Mouse (Mus musculus) left cerebral cortex, postnatal 14 days (tissue): ENCODE measurements around the gene Pxylp1. TPM values are rescaled to one million over a fixed set of nuclear protein-coding genes. Genes with fewer than 3 reads are reported as not detected.
"Not testable (repeated sequence)": the region's sequence is repeated elsewhere in the genome, so short reads cannot be mapped to it uniquely, and the experiment has no call there.

Experiments
- DNase-seq, 2 experiments: peaks; one replicate each; pipeline ENCODE4 v3.0.0; 2021 to 2022; ENCODE audit warnings: low spot score in 2 of 2, mixed read lengths in 1 of 2
- intact Hi-C: fragments of 180-260 bp; cut with DNase I; formaldehyde crosslinking; loops from one replicate; pipeline ENCODE4 v1.15.1; 2025
- long read RNA-seq, 2 experiments: library from polyadenylated mRNA; stranded (forward); transcript quantifications; one replicate each; pipeline ENCODE4 v2.0.0; 2021
- total RNA-seq, 2 experiments: library from RNA; stranded (reverse); gene quantifications; 2 replicates each; pipeline ENCODE4 v1.2.3; 2021

The Pxylp1 gene
- 10 to 100 TPM; 13.4 to 17.8 TPM for total RNA-seq
- long read RNA-seq, experiment 1, partial matches to known transcripts: 0 of 6 reads
- long read RNA-seq, experiment 1, other reads (novel, unspliced or antisense): 4 of 6 reads
- long read RNA-seq, experiment 2, transcript Pxylp1-201 (6 exons, 2,908 nt): major isoform, 10 of 13 reads
- long read RNA-seq, experiment 2, partial matches to known transcripts: 2 of 13 reads
- long read RNA-seq, experiment 2, other reads (novel, unspliced or antisense): 1 of 13 reads

DNA sequence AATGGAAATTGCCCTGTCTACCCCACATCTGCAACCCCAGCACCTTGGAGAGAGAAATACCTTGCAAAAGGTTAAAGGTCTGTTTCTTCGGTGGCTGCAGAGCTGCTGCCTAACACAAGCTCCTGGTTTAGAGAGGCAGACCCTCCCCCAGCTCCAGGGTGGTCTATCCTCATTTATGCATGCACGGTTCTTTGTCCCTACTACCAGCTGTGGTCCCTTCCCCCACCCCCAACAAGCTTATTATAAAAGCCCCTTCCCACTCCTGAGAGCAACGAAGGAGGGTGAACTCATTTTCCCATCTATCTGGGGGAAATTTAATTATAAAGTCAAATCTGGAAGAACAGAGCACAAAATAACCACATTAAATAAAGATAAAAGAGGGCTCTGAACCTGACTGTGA lies at the start of gene Pxylp1:
Gene Pxylp1, minus strand, starts transcription at position 124 of the 400 bp plus-strand sequence.
- DNase-seq: no peak
- intact Hi-C loops: no loop called here

DNA sequence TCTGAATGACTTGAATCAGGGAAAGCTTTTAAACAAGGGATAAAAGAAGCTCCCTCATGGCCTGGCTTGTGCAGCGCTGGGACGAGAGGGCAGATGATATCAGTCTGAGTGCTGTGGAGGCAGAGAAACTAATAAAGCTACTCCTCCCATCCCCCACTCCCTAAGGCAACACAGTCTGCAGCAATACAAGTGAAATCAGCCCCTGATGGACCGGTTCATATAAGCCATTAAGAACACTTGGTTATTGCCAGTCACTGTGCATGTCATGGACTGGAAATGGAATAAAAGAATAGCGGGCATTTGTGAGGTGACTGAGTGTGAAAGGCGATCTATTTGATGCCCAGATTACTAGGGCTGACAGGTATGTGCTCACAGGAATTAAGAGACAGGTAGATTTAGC lies 46.4 kb upstream of the Pxylp1 start:
- intact Hi-C loops: no loop called here
- no peak for DNase-seq

DNA sequence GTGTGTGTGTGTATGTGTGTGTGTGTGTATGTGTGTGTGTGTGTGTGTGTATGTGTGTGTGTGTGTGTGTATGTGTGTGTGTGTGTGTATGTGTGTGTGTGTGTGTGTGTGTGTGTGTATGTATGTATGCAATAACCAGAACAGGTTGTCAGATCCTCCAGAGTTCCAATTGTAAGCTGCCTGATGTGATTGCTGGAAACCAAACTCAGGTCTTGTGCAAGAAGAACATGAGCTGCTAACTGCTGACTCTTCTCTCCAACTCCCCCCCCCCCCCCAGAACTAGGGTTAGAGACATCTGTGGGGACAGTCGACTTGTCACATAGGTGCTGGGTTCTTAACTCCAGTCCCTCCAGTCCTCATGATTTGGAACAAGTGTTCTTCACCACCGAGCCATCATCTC lies 44.0 kb upstream of the Pxylp1 start:
- DNase-seq, intact Hi-C loops: not testable (repeated sequence)

DNA sequence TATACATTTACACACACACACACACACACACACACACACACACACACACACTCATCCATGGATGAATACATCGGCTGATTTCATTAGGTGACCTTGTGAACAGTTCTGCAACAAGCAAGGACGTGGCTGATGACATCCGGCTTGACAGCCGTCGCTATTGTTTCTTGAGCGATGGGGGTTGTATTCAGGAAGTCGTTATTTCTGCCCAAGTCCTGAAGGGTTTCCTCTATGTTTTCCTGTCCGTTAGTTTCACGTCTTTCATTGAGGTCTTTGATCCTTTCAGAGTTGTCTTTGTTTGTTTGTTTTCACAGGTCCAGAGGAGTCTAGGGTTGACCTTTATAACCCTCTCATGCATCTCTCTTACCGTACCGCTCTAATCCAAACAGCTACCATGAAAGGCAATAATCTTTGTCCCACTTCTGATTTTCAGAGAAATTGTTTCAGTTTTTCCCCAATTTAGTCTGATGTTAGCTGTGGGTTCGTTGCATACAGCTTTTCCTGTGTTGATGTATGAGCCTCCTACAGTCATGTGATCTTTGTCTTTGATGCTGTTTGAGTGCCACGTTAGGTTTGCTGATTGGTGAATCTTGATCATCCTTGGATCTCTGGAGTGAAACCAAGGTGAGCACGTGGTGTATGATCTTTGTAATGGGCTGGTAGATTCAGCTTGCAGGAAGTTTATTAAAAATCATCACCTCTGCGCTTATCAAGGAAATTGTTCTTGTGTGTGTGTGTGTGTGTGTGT lies 43.3 kb upstream of the Pxylp1 start:
- DNase-seq: no peak
- intact Hi-C loops: no loop called here

DNA sequence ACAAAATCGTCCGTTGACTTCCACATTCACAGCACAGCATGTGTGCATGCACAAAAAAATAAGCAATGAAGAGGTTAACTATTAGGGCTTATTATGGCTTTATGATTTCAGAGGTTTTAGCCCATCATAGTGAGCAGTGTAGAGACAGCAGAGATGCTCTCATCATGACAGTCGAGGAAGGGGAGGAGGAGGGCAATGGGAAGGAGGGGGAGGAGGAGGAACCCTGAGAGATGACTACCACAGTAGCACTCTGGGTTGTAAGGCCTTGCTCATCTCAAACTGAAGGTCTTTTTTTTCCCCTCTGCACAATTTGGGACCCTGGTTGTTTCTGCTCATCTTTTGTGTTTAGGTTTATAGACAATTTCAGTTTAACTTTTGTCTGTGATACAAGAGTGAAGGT lies 42.3 kb upstream of the Pxylp1 start:
- no peak for DNase-seq
- intact Hi-C loops: no loop called here

DNA sequence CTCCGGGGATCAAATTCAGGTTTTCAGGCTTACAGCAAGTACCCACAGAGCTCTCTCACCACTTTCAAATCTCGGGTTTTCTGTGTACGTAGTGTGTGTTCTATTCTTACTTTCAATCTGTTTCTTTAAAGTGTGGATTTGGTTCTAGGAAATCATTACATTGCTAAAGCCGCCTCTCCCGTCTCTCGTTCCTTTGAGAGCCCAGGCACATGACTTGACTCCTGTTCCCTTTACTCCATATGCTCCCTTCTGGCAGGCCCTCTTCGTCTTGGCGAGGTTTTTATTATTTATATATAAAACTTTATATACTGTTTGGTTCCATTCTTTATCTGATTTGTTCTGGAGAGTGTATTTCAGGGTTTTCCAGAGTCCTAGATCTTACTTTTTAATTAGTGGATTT lies 40.3 kb upstream of the Pxylp1 start:
- intact Hi-C loops: no loop called here
- peak; percentile 25 to 61 for DNase-seq

DNA sequence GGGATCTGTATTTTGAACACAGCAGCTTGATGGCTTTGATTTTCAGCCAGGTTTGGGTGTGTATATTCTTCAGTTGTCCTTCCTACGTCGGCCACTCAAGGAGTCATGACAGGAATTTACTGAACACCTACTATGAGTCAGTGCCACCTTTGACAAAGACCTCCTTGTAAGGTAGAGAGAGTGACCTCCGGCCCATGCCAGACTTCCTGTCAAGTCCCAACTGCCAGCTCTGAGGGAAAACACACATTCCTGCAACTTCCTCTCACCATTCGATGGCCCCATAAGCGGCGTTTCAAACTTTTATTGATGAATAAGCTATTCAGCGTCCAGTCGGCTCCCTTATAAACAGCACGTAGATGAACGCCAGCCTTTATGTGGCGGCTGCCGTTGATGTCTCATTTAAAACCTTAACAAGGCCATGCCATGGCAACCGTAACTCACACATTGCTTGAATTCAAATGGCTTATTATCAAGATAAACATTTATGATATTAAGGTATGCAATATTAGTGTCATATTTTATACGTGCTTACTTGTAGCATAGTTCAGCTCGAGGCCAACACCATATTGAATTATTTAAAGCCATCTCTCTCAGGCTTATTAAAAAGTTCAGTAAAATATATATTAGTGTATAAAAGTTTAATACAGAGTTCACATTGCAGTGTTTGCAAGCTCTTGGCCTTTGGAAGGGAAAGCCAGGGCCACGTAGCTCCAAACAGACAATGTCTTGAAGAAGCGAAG lies 31.3 kb upstream of the Pxylp1 start:
- no peak for DNase-seq

DNA sequence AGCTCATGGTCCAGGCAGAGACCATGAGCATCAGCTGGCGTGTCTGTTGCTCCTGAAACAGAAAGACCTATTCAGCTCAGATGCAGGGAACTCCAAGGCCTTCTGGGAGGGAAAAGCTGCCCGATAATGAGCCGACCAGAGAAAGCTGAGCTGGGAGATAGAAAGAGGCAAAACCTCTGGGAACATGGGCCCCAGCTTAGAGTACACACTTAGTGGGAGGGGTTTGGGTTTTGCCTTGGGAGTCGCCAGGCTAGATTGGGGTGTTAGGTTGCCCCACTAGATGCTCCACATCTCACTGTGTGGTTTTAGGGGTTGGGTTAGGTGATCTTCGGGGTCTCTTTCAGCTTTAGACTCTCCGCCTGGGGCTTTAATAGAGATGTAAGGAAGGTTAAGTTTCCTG lies 30.6 kb upstream of the Pxylp1 start:
- DNase-seq: no peak
- intact Hi-C loops: no loop called here

More for the DNA sequence above, 31.3 kb upstream of the Pxylp1 start:
- intact Hi-C loops: no loop called here

DNA sequence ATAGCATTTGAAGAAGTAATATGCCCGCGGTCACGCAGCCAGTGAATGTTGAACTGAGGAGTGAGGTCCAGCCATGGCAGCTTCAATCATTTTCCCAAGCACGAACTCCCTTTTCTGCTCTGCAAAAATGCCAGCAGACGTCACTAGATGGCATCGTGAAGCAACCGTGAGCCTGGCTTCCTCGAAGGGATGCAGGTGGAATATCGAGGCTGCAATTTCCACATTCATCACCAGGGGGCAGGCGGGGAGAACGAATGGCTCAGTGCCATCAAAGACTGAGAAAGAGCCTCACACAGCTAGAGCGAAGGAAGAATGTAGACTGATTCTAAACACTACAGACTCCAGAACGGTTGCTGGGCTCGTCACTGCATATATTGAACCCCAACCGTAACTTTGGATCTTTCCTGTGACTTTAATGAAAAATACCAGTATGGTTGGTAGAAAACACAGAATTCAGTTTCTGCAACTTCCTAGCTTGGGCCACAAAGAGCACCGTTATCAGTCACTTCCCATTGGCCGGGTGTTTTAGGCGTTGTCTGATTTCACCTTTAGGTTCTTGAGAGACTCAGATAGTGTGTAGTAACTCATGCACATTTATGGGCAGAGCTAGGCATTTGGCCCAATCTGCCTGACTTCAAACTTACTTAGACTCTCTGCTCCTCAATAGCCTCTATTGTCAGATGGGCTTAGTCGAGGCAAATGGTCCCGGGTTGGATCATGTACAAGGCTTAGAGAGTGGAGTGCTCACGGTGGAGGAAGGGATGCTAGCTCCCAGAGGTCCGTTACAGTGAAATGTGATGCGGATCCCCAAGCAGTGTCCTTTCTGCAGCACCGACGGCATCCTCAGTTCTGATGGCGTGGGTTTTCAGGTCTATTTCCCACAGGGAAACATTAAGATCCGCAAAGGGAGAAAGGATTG lies 24.4 kb upstream of the Pxylp1 start:
- DNase-seq: peak; percentile 97 to 98
- intact Hi-C loops: loop anchor here (1.0 to 5.0 kb wide), 4 partner anchors 45 to 246 kb away; partner anchors contain the start of gene Spsb4

DNA sequence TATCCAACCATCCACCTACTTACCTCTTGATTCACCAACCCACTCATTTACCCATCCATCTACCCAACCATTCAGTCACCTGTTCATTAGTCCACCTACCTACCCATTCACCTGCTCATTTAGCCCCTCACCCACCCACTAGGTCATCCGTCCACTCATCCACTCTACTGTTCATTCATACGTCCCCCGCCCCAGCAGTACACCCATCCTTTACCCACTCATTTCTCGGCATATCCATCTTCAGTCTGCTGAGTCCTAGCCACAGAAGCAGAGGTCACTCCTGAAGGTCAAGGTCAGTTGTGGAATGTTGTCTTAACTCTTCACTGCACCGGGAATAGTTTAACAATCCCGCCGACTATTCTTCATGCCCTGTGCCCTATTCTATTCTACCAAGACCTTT lies 23.6 kb upstream of the Pxylp1 start:
- intact Hi-C loops: loop anchor here (1.0 to 5.0 kb wide), 4 partner anchors 46 to 247 kb away; partner anchors contain the start of gene Spsb4
- no peak for DNase-seq

DNA sequence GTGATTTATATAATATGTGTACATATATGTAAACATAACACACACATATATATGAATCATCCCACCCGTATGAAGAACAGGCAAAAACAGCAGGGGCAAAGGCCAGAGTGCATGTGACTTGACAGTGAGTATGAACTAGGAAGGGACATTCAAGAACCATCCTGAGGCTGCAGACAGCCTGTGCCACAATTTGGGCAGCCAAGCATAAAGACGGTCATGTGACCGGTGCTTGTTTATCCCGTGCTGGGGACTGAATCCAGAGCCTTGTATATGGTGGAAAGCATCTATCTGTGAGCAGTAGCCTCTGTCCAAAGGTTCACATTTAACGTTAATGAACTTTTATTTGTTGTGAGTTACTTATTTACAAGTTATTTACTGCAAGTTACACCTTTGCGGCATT lies 22.4 kb upstream of the Pxylp1 start:
- intact Hi-C loops: loop anchor here (5.0 kb wide), 1 partner anchor 47 kb away; no protein-coding TSS in a partner anchor
- no peak for DNase-seq

DNA sequence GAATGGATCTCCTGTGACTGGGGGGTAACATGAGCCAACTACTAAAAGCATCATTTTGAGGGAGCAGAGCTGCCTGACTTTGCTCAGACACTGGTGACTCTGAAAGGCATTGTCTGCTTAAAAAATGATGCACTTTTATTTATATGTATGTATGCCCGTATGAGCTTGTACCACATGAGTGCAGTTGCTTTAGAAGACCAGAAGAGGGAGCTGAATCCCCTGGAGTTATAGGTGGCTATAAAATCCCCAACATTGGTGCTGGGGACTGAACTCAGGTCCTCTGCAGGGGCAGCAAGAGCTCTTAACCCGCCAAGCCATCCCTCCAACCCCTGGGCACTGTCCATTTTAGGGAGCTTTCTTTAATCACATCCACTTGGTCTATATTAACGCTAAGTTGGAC lies 21.5 kb upstream of the Pxylp1 start:
- intact Hi-C loops: no loop called here
- DNase-seq: no peak

DNA sequence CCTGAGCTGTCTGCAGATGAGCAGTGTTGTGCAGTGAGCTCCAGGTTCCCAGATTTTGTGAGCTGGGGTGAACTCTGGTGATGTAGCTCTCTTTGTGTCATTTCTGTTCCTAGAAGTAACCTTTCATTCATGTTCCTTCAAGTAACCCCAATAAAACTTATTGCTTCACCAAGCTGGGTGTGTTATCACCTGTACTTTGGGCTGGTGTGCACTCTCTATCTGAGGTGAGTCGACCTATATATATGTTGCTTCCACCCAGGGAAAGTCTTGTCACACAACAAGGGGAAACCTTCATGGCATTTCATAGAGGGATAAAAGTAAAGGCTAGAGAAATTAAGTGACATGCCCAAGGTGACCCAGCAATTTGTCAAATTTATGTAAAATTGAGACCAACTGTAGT lies 17.0 kb upstream of the Pxylp1 start:
- no peak for DNase-seq
- intact Hi-C loops: no loop called here

DNA sequence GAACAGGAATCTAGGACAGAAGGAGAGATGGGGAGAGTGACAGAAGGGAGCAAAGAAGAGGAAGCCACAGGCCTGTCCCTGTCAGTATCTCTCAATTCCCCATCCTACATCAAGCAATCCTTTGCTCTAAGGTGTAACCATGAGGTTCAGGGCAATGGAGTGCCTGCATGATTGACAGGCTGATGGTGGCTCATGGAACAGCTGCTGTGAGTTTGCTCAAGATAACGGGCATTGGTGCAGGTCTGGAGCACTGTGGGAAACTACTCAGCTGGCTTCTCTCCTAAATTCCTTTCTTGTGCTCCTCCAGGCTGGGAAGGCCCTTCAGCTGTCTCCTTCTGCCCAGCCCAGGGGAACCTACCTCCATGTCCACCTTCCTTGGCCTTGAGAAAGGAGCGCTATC lies 16.3 kb upstream of the Pxylp1 start:
- DNase-seq: no peak
- intact Hi-C loops: no loop called here

DNA sequence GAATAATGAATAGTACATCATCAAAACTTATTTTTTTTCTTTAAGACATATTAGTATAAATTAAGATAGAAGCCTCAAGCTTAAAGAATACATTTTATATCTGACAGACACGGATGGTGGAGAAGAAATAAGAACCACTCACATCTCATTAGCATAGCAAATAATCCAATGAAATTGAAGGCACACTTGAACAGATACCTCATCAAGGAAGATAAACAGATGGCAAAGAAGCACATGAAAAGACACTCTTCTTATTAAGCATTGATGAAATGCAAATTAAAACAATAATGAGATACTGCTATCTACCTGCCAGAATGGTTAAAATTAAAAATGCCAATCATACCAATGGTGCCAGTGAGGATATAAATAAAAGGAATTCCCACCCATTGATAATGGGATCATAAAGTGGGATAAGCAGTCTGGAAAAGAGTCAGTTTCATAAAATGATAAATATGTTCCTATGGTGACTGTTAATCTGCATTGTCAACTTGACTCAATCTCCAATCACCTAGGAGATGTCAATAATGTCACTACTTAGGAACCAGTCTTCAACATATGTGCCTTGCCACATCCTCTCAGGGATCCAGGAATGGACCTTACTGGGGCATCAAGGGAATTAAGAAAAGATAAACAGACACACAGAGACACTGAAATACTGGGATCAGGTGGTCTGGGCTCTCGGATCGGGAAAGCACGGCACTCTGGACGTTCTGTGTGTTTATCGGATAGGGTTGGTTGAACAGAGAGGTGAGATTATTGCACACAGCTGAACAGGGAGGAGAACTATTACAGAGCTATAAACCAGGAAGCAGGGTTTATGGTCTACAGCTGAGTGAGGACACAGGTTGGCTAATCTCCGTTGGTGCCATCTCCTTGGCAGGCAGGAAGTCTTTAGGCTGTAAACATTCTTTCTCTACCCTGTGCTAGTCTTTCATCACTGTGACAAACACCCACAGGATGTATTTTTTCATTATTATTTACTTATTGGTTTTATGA lies 12.2 kb upstream of the Pxylp1 start:
- DNase-seq: no peak
- intact Hi-C loops: no loop called here

DNA sequence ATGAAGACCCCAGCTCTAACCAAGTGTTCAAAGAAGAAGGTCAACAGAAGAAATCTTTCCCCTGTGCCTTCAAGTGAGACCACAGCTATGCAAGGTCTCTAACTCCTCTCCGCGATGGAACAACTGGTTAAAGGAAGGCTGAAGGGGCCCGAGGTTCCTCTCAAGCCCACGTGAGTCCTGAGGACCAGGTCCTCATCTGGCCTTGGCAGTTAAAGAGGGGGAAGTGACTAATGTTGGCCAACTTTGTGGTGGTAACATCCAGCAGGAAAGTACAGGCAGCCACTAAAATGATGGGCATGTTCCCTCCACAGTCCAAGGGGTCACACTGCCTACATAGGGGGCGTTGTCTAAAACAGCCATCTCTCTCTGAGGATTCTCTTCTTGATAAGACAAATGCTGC lies 7.2 kb upstream of the Pxylp1 start:
- intact Hi-C loops: no loop called here
- no peak for DNase-seq

DNA sequence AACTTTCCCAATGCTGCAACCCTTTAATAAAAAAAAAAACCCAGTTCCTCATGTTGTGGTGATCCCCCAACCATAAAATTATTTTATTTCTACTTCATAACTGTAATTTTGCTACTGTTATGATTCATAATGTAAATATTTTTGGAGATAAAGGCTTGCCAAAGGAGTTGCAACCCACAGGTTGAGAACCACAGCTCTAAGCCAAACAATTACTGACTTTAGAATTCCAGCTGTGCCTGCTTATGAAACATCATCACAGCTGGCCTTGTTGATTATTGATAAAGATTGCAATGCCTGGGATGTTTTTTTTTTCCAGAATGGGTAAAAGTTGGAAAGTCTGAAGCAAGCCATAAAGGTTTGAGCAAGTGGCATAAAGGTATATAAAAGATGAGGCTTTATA lies 6.5 kb upstream of the Pxylp1 start:
- intact Hi-C loops: no loop called here

DNA sequence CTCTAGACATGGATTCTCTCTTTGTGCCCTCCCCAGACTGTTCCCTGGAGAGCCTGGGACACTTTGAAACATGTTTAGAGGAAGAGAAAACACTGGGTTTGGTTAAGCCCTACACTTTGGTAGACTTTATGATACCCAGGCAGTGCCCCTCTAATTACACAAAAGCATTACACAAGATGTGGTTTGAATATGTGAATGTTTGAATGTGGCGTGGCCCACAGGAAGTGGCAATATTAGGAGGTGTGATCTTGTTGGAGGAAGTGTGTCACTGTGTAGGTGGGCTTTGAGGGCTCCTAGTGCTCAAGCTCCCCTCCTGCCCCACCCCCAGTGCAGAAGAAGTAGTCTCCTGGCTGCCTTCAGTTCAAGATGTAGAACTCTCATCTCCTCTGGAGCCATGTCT lies 4.2 kb upstream of the Pxylp1 start:
- DNase-seq: no peak
- intact Hi-C loops: no loop called here

More for the DNA sequence above, 6.5 kb upstream of the Pxylp1 start:
- DNase-seq: no peak
